Mouse (Mus musculus) T-helper 1 cell (primary cell): ENCODE measurements at regions not wholly inside any gene's neighbourhood (a gene's known extent, or its start where the extent isn't known, plus 50 kb on each side); places are given as distances from the start of the nearest gene placed in this dataset.

ENCODE experiments used
- in situ Hi-C: fragments of 300-600 bp; cut with MboI, MseI; formaldehyde crosslinking; loops from one replicate; pipeline ENCODE4 v1.15.1; 2025; ENCODE audit warnings: high pct_unique_total_duplicates

DNA sequence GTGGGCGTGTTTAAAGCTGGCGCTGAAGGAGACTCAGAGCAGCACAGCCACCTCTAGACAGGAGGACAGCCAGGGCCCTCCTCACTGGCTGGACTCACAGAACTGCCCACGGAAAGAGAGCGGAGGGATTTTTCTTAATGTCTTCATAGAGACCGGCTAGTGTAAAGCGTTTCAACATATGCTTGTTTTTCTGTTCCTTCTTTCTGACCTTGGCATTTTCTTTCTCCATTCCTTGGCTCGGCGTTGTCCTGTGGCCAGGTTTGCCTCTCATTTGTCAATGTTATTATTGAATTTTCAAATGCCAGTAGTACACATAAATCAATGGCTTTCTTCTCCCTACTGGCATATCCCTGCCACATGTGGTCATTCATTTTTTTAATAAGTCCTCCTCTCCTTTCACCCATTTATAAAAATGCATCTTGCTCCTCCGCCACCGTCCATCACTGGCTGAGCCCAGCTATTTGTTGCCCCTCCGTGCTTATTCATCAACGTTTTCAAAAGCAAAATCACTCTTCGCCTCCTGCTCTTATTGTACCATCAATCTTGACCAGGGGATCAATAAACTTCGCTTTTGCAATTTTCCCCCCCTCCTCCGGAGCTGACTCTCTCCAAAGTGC, 319.0 kb downstream of the Gm45692 start:
- in situ Hi-C loops: no loop called here

- in situ Hi-C loops: no loop called here
Observed at GRCm38 (mm10) chr8:26438877-26439276, 319.5 kb downstream of the Gm45692 start.

GRCm38 (mm10) chr8:26441268-26442030, 322.1 kb downstream of the Gm45692 start:
- in situ Hi-C loops: loop anchor here (5.0 kb wide), 1 partner anchor 99 kb away; no protein-coding TSS in a partner anchor

- in situ Hi-C loops: loop anchor here (5.0 kb wide), 1 partner anchor 101 kb away; no protein-coding TSS in a partner anchor
Observed at GRCm38 (mm10) chr8:26443041-26443440, 323.7 kb downstream of the Gm45692 start.

GRCm38 (mm10) chr8:26443735-26444134, 324.4 kb downstream of the Gm45692 start:
- in situ Hi-C loops: loop anchor here (5.0 kb wide), 1 partner anchor 101 kb away; no protein-coding TSS in a partner anchor

- in situ Hi-C loops: no loop called here
Observed at GRCm38 (mm10) chr8:26445991-26446390, 326.7 kb downstream of the Gm45692 start.

- in situ Hi-C loops: no loop called here
Observed at GRCm38 (mm10) chr8:26447886-26448640, 328.7 kb downstream of the Gm45692 start.

GRCm38 (mm10) chr8:26449291-26449690, 330.0 kb downstream of the Gm45692 start:
- in situ Hi-C loops: no loop called here

GRCm38 (mm10) chr8:26450543-26450942, 331.2 kb downstream of the Gm45692 start:
- in situ Hi-C loops: loop anchor here (5.0 kb wide), 1 partner anchor 542 kb away; no protein-coding TSS in a partner anchor

DNA sequence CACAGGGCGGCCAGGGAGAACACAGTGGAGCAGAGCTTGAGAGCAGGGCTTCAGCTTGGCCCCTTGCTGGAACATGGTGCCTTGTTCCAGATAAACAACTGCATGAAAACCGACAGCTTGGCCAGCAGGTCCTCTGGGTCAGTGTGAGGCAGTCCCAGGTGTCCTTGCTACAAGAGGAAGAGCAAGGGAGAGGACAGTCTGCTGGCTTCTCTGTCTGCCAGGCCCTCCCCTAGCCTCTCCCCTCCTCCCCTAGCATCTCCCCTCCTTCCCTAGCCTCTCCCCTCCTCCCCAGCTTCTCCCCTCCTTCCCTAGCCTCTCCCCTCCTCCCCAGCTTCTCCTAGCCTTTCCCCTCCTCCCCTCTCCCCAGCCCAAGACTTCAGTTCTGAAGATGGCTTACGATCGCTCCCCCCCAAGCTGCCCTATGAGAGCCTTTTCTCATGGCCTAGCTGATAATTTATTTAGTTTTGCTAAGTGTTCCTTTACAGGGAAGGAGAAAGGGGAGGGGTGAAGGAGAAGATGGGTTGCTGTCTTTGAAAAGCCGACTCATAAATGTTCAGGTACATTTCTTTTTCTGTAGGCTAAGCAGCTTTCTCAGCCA, 333.7 kb downstream of the Gm45692 start:
- in situ Hi-C loops: loop anchor here (5.0 kb wide), 1 partner anchor 539 kb away; no protein-coding TSS in a partner anchor

- in situ Hi-C loops: no loop called here
Observed at GRCm38 (mm10) chr8:26465346-26465745, 346.0 kb downstream of the Gm45692 start.

DNA sequence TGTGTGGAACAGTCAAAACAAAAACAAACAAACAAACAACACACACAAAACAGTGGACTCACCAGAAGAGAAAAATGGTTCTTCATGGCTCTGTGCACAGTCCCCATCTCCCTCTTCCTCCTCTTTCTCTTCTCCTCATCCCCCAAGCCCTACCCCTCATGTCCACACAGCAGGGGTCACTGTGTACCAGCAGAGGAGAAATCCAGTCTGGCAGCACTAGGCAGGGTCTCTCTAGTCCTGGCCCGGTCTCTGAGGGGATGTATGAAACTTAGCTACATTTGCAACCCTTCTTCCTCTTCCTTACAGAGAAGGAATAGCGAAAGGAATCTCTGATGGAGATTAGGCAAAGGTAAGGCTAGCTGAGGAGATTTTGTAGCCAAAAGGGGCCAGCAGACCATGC, 349.1 kb downstream of the Gm45692 start:
- in situ Hi-C loops: no loop called here

GRCm38 (mm10) chr8:26469705-26470104, 350.4 kb downstream of the Gm45692 start:
- in situ Hi-C loops: no loop called here

- in situ Hi-C loops: no loop called here
Observed at GRCm38 (mm10) chr8:26471811-26472550, 352.6 kb downstream of the Gm45692 start.

- in situ Hi-C loops: no loop called here
Observed at GRCm38 (mm10) chr8:26484749-26485148, 365.4 kb downstream of the Gm45692 start.

- in situ Hi-C loops: no loop called here
Observed at GRCm38 (mm10) chr8:26487866-26488265, 368.5 kb downstream of the Gm45692 start.

DNA sequence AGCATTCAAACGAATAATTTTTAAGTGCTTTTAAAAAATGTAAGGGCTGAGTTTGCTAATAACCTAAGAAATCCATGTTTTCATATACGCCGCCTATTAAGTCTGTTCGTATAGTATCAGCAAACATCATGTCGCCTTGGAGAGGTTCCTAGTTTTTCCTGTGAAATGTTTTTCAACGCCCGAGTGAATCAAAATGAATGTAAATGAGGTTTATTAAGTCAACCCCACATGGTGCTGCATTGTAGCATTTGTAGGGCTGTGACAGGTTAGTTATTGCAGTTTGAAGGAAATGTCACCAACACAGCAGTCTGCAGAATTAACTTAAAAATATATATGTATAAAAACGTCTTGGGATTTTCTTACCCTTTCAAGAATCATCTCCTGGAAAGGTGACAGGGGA, 369.3 kb downstream of the Gm45692 start:
- in situ Hi-C loops: no loop called here

GRCm38 (mm10) chr8:26501196-26501813, 382.0 kb downstream of the Gm45692 start:
- in situ Hi-C loops: no loop called here

DNA sequence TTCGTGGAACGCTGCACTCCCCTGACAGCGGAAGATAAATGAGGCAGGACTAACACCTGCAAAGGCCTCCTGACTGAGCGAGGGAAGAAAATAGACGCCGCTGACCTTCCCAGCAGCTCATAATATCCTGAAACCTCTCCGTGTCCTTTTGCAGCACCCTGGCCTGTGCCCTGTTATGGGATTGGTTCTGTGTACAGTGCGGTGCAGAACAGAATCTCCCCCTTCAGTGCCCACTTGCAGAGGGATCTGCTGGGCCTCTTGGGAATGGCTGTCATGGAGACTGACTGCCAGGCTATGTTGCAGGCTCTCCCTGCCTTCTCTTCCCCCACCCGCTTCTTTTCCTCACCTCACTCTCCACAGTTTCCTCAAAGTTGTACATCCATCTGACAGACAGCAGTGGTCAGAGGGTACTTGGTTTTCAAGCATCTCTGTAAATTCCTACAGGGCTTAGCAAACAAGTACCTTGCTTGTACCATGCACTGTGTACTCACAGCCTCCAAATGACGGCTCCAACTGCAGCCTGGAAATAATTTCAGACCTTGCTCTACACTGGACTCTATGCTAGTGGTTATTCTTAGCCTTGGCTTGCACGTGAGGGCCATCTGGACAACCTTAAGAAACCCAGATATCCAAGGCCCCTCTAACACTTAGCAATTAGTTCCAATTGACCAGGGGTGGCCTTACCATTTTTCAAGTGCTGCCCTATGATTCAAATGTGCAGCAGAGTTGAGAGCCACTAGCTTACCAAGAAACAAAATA, 382.7 kb downstream of the Gm45692 start:
- in situ Hi-C loops: no loop called here

- in situ Hi-C loops: no loop called here
Observed at GRCm38 (mm10) chr8:26502772-26503171, 383.4 kb downstream of the Gm45692 start.
